Mouse (Mus musculus) gastrocnemius, adult 18-20 months (tissue): ENCODE data around the gene Fam78b. TPM values are rescaled to one million over a fixed set of nuclear protein-coding genes. Genes with fewer than 3 reads are reported as not detected.

ENCODE experiments used
- DNase-seq: peaks from one replicate; pipeline ENCODE4 v3.0.0; 2021; ENCODE audit warnings: low spot score
- long read RNA-seq, 2 experiments: library from polyadenylated mRNA; stranded (forward); transcript quantifications; one replicate each; pipeline ENCODE4 v2.0.0; 2021
- total RNA-seq, 2 experiments: library from RNA; stranded (reverse); gene quantifications; 2 replicates each; pipeline ENCODE4 v1.2.3; 2021

Fam78b gene
- total RNA-seq = 1 to 10 TPM; 1.8 to 2.5 TPM
- long read RNA-seq, experiment 1, full-length matches to known transcripts = 5 of 6 reads
- long read RNA-seq, experiment 1, partial matches to known transcripts = 0 of 6 reads
- long read RNA-seq, experiment 1, other reads (novel, unspliced or antisense) = 1 of 6 reads
- long read RNA-seq, experiment 2 = 0 reads

- no peak for DNase-seq
Measured at GRCm38 (mm10) chr1:167001174-167001843, at the start of gene Fam78b. Fam78b (plus strand) TSS chr1:167001417.

DNA sequence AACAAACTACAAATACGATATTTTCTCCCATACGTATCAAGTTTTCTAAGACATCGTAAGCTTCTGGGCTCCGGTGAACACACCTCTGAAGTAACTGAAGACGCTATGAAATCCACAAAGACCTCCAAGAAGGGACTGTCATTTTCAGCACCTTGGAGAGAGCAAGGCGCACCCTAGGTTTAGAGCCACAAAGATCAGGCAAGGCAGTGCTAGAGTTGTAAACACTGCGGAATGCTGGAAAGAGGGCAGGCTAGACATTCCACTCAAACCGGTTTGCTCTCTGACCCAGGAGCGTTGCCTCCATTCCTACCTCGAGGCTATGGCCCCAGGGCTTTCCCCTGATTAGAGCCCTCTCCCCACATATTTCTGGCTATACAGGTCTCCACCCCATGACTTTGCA, 36.7 kb upstream of the Fam78b start:
- DNase-seq = no peak

GRCm38 (mm10) chr1:166968271-166968670, 32.9 kb upstream of the Fam78b start:
- DNase-seq = no peak

DNA sequence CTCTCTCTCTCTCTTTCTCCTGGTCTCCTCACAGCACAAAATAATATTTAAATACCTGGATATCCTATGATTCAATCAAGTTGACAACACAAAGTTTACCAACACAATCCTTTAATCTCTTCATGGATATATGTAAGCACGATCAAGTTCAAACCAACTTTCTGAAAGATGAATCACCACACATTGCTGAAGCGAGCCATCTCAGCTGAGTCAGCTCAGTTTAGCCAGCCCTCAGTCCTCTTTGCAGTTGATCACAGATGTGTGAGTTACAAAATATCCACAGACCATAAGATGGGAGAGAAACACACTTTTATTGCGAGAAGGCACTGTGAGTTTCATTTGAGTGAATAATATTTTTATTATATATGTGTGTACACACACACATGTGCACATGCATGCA, 27.5 kb upstream of the Fam78b start:
- no peak for DNase-seq

- no peak for DNase-seq
Measured at GRCm38 (mm10) chr1:166978611-166979010, 22.6 kb upstream of the Fam78b start.

- no peak for DNase-seq
Measured at GRCm38 (mm10) chr1:166994266-166994665, 7.0 kb upstream of the Fam78b start.

DNA sequence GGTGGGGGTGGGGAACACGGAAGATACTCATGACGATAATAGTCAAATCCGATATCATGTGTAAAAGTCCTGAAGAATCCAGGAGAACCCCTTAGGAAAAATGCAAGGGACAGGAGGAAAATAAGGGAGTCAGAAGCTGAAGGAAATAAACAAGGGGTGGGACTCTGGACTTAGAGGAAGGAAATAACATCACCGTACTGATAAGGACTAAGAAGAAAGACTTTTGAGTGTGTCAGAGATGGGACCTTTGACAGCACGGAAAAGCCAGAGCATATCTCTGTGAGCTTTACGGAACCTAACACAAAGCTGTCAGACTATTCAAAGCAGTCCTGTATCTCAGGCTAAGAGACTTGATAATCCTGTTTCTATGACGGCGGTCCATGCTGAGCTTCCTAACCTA, 5.0 kb upstream of the Fam78b start:
- DNase-seq = no peak

GRCm38 (mm10) chr1:166996811-166997210, 4.4 kb upstream of the Fam78b start:
- DNase-seq = no peak

DNA sequence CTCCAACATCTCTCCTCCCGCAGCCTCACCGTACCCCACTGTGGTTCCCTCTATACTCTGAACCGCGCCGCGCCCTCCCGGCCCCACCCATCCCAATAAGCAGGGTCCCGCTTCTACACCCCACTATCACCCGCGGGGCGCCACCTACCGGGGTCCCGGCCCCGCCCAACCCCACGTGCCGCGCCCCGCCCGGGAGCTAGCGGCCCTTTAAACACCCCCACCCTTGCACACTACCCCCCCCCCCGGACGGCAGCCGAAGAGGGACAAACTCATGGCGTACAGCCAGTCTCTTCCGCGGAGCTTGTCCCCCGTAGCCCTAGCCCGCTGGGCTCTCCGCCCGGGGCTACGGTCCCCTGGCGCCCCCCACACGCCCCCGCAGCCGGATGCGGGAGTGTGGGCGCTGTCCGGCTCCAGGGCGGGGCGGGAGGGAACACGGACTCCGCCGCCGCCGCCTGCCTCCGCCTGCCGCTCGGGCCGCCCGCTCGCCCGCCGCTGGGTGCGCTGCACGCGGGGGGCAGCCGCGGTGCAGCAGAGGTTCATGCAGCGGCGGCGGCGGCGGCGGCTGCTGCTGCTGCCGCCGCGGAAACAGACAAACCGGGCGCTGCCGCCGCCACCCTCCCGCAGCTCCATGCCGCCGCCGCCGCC, 566 bp upstream of the Fam78b start:
- peak; percentile 73 for DNase-seq

DNA sequence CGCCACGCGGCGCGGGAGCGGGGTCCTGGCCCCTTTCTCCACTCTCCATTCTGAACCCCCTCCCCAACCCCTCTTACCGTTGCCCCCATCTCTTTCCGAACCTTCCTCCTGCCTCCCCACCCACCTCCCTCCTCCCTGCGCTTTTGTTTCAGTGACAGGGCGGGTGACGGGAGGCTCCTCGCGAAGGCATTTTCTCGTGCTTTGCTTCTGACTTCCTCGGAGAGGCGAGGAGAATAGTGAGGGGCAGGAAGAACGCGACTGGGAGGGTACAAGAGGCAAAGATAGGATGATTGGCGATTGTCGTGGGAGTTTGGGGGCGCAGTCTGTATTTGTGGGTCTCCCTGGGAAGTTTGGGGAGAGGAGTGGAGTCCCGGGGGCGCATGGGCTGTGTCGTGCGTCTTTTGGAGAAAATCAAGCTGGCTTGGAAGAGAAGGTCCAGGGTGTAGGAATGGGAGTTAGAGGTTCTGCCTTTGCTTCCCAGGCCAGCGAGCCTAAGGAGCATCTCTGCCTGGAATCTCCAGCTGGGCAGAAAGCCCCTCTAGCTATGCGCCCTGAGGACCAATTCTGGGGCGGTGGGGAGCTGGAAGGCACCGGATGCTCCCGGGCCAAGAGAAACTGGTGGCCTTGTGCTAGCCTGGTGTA, 748 bp downstream of the Fam78b start:
- DNase-seq = no peak

- peak; percentile 64 for DNase-seq
Measured at GRCm38 (mm10) chr1:167002486-167002850, 1.3 kb downstream of the Fam78b start.

GRCm38 (mm10) chr1:167004621-167005020, 3.4 kb downstream of the Fam78b start:
- DNase-seq = no peak

- no peak for DNase-seq
Measured at GRCm38 (mm10) chr1:167007341-167007740, 6.1 kb downstream of the Fam78b start.

DNA sequence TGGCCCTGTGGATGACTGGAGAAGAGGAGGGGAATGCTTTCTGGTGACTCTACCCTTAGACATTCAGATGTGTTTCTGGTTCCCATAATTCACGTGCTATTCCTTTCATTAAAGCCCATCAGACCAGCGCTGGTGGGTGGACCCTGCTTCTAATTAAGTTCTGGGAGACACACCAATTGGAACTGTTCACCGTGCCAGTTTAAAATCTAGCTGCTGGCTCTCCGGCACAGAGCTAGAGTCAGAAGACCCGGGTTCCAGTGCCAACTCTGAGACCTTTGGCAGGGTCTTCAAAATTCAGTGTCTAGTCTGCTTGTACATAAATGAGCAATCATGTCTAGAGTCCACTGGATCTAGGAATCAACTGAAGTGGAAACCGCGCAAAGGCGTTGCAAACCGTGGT, 9.0 kb downstream of the Fam78b start:
- no peak for DNase-seq

- DNase-seq = peak; percentile 27
Measured at GRCm38 (mm10) chr1:167011301-167011700, 10.1 kb downstream of the Fam78b start.

DNA sequence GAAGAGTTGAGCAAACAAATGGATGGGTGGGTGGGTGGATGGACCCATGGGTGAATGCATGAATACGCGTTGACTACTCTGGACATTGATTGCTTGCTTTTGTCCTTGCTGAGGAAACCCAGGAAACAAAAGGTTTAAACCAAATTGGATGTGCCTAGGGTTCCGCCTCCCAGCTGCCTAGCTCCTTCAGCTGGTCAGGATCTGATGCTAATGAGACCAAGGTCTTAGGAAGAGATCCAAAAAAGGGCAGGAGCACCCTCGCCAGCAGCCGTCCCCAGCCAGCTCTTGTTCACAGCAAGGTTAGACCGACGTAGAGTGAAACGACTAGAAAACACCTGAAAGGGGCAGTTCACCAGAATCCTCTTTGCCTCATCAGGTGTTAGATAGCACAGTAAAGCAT, 11.4 kb downstream of the Fam78b start:
- DNase-seq = no peak

GRCm38 (mm10) chr1:167013234-167013864, 12.1 kb downstream of the Fam78b start:
- peak; percentile 46 for DNase-seq

DNA sequence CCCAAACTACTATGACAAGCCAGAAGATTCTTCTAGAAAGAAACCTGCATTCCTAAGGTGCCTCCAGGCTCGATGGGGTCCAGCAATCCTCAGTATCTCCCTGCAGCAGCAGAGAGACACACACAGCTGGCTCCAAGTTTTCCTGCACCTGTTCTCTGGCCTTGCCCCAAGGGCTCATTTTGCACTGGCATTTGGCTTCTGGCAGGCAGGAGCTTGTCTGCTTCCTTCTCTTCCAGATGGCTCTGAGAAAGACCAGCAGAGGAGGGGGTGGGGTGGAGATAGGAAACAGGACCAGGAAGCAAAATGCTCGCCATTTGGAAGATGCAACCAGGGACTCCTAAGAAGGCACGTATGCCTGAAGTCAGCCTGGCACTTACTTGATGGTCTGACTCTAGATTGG, 15.1 kb downstream of the Fam78b start:
- peak; percentile 57 for DNase-seq

- DNase-seq = no peak
Measured at GRCm38 (mm10) chr1:167022001-167022424, 20.8 kb downstream of the Fam78b start.

- DNase-seq = no peak
Measured at GRCm38 (mm10) chr1:167022541-167023121, 21.4 kb downstream of the Fam78b start.

GRCm38 (mm10) chr1:167023794-167024193, 22.6 kb downstream of the Fam78b start:
- no peak for DNase-seq

- no peak for DNase-seq
Measured at GRCm38 (mm10) chr1:167024961-167025360, 23.7 kb downstream of the Fam78b start.
